Mouse (Mus musculus) CH12.LX (cell line): ENCODE measurements at regions not wholly inside any gene's neighbourhood (a gene's known extent, or its start where the extent isn't known, plus 50 kb on each side); places are given as distances from the start of the nearest gene placed in this dataset.

Source experiments
- CHD1 ChIP-seq: IDR thresholded peaks from 2 replicates; pipeline ENCODE4 v1.6.1; 2012; ENCODE audit warnings: low read depth, low read length, improper control_type of control experiment, inconsistent platforms
- CTCF ChIP-seq, 2 experiments: IDR thresholded peaks in 1 of 2; conservative IDR thresholded peaks in 1 of 2; 2 replicates each; pipeline ENCODE4 v1.5.1; 2011 to 2012; ENCODE audit warnings: low read depth in 2 of 2, low read length in 2 of 2, improper control_type of control experiment in 1 of 2, inconsistent platforms in 1 of 2, mild to moderate bottlenecking in 1 of 2, moderate library complexity in 1 of 2
- E2F4 ChIP-seq: IDR thresholded peaks from 2 replicates; pipeline ENCODE4 v1.6.1; 2011; ENCODE audit warnings: low read depth, low read length, improper control_type of control experiment; ENCODE audit not compliant: insufficient replicate concordance
- GABPA ChIP-seq: IDR thresholded peaks from 2 replicates; pipeline ENCODE4 v1.6.1; 2012; ENCODE audit warnings: low read depth, low read length, improper control_type of control experiment, inconsistent platforms; ENCODE audit not compliant: insufficient replicate concordance
- MAX ChIP-seq: IDR thresholded peaks from 2 replicates; pipeline ENCODE4 v1.6.1; 2011; ENCODE audit warnings: low read length, improper control_type of control experiment
- MEF2A ChIP-seq: IDR thresholded peaks from 2 replicates; pipeline ENCODE4 v1.6.1; 2014; ENCODE audit warnings: low read depth, mild to moderate bottlenecking, inconsistent platforms, low read length, improper control_type of control experiment, borderline replicate concordance
- MYC ChIP-seq: IDR thresholded peaks from 2 replicates; pipeline ENCODE4 v1.6.1; 2011; ENCODE audit warnings: low read depth, mild to moderate bottlenecking, improper control_type of control experiment, low read length
- NRF1 ChIP-seq: IDR thresholded peaks from 2 replicates; pipeline ENCODE4 v1.6.1; 2014; ENCODE audit warnings: low read depth, mild to moderate bottlenecking, inconsistent platforms, low read length, improper control_type of control experiment, moderate library complexity
- POLR2A ChIP-seq: IDR thresholded peaks from 2 replicates; pipeline ENCODE4 v1.6.1; 2011; ENCODE audit warnings: low read depth, mild to moderate bottlenecking, improper control_type of control experiment, low read length
- TBP ChIP-seq: conservative IDR thresholded peaks from 2 replicates; pipeline ENCODE4 v1.6.1; 2011; ENCODE audit warnings: low read depth, low read length, improper control_type of control experiment
- TCF12 ChIP-seq: IDR thresholded peaks from 2 replicates; pipeline ENCODE4 v1.6.1; 2014; ENCODE audit warnings: low read depth, mild to moderate bottlenecking, inconsistent platforms, low read length, improper control_type of control experiment
- UBTF ChIP-seq: IDR thresholded peaks from 2 replicates; pipeline ENCODE4 v1.6.1; 2012; ENCODE audit warnings: low read depth, mild to moderate bottlenecking, inconsistent platforms, low read length, improper control_type of control experiment, moderate library complexity
- USF2 ChIP-seq: conservative IDR thresholded peaks from 2 replicates; pipeline ENCODE4 v1.6.1; 2011; ENCODE audit warnings: low read depth, low read length, improper control_type of control experiment
- ZC3H11A ChIP-seq: IDR thresholded peaks from 2 replicates; pipeline ENCODE4 v1.6.1; 2012; ENCODE audit warnings: low read depth, mild to moderate bottlenecking, inconsistent platforms, low read length, improper control_type of control experiment

DNA sequence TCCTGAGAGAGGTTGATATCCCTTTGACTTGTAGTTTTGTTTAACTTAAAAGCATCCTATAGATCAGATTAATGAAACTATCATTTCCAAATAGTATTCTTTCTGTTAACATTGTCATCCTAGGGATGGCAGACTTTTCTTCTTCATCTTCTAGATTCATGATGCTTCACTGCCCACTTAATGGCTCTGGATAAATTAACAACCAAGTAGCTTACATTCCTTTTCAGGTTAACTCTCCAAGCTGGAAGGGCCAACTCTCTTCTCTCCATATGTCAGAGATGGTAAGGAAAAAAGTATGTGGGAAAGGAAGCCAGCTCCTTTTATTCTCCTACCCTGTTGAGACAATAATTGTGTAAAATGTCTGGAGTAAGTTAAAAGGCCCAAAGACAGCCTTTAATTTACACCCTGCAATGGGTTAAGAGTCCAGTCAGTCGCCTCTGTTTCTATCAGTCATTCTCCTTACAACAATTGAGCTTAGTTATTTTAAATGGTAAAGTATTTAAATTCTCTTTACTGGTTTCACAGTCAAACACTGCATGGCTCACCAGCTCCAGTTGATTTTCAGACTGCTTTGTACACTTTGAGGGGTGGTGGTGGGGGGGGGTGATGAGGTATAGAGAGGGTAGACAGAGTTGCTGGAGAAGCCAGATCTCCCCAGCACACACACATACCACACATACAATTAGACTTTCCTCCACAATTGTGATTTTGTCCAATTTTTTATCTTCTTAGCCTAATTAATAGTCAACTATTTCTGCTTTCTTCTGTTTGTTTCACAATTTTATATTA, 224.2 kb upstream of the Sp8 start:
- TF ChIP-seq MYC, result no peak
- TF ChIP-seq E2F4, result no peak
- no peak for TF ChIP-seq NRF1
- TF ChIP-seq UBTF, result no peak
- TF ChIP-seq POLR2A, result no peak
- no peak for TF ChIP-seq GABPA
- TF ChIP-seq CTCF (conservative IDR thresholded peaks at IDR 0.05 in 1 of 2, IDR thresholded peaks at IDR 0.05 in 1 of 2; ENCODE audit: low read depth in 2 of 2, low read length in 2 of 2), result no peak
- no peak for TF ChIP-seq MAX
- TF ChIP-seq CHD1, result no peak
- no peak for TF ChIP-seq MEF2A
- TF ChIP-seq TCF12, result no peak
- no peak for TF ChIP-seq USF2
- no peak for TF ChIP-seq ZC3H11A
- TF ChIP-seq TBP, result no peak
